Mouse (Mus musculus): ENCODE measurements at regions not wholly inside any gene's neighbourhood (a gene's known extent, or its start where the extent isn't known, plus 50 kb on each side); places are given as distances from the start of the nearest gene placed in this dataset.
"Not testable (repeated sequence)": the region's sequence is repeated elsewhere in the genome, so short reads cannot be mapped to it uniquely, and the experiment has no call there.

DNA sequence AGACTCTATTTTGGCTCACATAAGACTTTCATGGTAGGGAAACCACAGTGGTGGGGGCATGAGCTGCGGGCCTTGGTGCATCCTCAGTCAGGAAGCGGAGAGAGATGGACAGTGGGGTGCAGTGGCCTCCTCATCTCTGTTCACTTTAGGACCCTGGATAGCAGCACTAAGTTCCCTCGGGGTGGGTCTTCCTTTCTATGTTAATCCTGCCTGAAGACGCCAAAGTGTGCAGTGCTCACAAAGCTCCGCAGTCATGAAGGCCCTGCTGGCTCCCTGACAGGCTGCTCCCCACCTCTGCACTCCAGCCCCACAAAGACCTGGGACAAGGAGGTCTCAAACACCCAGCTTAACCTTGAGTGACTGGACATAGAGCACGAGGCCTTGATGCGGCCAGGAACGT is 56.8 kb downstream of the Sox1 start:
- DNase-seq: no peak

DNA sequence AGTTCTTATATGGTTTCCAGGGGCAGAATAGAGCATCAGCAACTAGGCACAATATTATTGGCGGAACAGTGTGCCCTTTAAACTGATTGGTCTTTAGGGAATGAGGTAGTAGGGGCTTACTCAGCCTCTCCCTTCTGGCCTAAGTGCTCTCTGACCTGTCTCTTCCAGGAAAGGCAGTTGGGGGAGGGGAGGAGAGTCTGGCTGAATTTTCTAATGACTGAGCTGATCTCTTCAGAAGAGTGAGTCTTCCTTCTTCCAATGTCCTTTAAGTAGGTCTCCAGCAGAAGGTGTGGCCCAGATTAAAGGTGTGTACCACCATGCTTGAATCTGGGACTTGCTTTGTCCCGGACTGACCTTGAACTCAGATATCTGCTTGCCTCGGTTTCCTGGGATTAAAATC is 60.3 kb downstream of the Sox1 start:
- DNase-seq: not testable (repeated sequence)

DNA sequence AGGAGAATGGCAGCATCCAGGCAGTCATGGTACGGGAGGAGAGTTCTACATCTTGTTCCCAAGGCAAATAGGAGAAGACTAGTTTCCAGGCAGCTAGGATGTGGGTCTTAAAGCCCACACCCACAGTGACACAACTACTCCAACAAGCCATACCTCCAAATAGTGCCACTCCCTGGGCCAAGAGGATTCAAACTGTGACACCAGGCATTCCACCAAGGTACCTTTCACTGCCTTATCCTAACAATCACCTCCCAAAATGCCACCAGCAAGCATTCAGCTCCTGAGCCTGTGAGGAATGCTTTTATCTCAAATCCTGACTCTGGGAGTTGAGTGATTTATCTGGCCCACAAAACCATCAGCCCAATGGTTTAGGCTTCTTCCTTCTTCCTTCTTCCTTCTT is 61.2 kb downstream of the Sox1 start:
- no peak for DNase-seq

DNA sequence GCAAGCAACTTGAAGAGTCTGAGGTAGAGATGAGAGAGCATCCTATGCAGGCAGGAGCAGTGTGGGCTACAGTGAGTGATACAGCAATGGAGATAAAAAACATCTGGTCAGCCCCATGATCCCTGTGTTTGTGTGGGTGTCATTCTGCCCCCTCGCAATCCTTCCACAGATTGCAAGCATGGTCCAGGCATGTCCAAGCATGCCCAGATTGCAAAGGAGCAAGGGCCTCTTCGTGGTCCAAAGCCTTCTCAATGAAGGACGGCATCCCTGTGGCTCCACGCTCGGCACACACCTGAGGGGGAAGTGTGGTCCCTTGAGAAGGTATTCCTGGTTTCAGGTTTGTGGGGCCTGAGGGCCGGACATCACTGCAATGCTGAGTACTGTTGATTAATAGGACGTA is 61.9 kb downstream of the Sox1 start:
- DNase-seq: no peak

DNA sequence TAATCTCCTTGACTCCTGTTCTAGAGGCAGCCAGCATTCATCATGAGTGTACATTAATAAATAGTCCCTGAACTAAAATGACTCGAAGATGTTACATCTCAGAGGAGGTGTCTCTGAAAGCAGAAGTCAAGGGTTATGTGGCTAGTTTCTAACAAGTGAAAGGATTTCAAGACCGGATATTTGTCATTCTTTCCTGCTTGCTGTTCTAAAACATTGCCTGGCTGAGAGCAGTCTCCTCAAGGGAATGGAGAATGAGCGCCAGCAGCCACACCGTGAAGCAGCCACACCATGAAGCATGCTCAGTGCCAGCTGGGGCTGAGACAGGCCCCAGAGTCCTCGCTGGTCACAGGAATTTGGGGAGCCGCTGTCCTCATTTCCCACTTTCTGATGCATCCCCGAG is 71.8 kb downstream of the Sox1 start:
- DNase-seq: no peak

DNA sequence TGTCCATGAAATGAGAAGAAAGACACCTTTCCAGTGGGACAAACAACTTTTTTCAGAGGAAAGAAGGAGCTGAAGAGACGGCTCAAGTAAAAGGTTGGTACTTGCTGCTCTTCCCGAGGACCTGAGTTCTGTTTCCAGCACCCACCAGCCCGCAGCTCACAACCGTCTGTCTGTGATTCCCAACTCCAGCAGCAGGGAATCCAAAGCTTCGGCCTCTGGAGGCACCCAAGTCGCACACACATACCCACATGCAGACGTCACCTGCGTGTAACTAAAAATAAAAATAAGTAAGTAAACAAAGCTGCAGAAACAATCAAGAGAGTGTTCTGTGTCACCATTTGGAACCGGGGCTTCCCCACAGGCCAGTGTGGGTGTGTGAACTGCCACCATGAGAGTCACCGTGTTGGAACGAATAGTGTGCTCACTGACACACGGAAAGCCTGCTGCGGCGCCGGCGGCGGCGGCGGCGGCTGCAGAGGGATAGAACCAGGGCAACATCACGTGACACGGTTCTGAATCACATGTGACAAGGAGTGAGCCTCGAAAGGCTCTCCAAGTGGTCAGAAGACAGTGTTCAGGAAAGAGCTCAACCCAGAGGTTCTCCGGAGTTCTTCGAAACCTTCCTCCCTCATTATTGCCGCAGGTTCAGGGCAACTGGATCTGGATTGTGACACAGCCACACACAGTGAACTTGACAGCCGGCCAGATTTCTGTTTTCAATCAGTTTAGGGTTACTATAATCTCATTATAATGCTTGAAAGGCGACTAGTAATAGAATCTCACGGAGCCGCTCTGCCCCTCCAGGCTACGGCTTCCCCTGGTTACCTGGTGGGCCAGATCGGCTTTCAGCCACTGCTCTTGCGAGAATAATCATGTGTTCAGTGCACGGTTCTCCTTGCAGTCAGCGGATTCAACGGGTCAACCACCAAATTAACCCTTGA is 72.6 kb downstream of the Sox1 start:
- no peak for DNase-seq

DNA sequence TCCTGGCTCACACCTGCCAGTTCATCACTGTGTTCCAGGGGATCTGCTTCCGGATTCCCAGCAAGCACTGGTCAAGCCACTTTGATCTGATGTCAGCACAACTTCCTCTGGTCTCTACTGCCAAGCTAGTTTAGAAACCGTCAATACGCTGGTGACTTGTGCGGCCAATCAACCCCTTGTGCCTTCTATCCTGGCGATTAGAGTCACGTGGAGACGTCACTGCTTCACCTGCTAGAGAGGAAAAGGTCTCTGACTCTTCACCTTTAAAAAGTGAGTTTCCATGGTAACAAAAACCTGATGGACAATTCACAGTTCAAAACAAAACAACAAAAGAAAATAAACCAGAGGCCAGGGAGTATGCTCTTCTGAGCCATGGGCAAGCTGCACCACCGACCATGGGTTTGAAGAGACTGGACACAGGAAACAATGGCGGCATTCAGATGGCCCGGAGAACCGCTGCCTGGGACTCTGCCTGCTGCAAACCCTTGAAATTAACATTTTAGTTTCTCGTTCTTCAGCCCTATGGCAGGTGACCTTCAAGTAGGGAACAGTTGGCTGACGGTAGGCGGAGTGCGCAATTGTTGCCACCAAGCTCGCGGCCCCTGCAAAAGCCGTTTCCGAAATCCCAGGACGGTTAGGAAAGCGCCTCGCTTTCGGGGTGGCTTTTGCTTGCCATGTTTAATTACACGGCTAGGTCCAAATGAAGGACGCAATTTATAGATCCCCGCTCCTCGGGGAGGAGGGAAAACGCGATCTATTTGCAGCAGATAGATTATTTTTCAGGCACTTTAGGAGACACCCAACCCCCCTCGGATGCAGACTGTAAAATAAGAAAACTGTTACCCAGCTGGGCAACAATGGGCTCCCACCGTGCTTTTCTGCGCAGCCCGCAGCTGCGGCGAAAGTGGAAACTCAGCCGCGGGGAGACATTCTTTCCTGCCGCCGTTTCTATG is 82.6 kb downstream of the Sox1 start:
- peak; percentile 9 for DNase-seq

DNA sequence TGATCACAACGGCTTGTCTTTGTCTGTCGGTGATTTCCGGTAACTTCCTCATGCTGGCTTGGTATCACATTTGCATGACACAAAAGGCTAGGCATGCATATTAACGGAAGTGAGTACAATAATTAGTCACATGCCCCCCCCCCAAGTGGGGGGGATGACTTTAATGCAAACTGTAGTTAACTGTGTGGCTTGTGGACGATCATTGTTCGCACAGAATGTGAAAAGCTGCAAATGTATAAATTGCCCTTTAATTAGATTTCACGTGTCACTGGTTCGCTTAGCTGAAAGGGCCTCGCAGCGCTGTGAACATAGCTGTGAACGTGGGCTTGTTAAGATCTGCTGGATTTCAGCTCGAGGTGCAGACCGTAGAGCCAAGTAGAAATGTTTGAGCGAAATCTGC is 86.8 kb downstream of the Sox1 start:
- no peak for DNase-seq

DNA sequence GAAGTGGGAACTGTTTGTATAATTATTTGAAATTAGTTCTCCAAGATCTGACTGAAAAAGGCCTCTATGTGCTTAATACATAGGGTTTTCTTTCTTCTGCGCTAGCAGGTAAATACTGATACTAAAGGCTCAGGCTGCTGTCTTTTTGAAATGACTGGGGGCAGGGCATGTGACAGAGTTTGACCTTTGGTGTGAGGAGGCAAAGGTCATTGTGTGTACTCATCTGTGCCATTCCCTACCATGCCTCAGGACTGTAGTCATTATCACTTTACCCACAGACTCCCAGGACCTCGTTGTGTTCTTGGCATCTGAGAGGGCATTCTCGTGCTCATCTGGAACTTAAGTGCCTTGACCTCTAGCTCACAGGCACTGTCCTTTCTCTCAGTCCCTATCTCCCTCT is 88.5 kb downstream of the Sox1 start:
- no peak for DNase-seq

DNA sequence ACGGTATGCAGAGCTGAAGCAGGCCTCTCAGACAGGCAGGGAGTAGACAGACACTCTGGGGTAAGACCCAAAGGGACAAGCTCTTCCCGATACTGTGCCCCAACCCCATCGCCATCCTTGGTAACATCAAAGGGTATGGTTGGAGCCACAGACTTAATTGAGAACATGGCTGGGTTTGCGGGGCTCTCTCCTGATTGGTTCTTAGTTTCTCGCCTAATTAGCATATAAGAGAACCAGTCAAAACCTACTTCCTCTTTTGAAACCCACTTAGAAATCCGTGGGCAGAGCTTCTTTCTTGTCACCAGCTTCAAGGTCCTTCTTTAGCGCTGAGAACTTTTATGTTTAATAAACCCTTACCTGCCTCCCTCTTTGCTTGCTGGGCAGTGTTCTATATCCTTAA is 87.5 kb upstream of the Spaca7 start:
- no peak for DNase-seq

DNA sequence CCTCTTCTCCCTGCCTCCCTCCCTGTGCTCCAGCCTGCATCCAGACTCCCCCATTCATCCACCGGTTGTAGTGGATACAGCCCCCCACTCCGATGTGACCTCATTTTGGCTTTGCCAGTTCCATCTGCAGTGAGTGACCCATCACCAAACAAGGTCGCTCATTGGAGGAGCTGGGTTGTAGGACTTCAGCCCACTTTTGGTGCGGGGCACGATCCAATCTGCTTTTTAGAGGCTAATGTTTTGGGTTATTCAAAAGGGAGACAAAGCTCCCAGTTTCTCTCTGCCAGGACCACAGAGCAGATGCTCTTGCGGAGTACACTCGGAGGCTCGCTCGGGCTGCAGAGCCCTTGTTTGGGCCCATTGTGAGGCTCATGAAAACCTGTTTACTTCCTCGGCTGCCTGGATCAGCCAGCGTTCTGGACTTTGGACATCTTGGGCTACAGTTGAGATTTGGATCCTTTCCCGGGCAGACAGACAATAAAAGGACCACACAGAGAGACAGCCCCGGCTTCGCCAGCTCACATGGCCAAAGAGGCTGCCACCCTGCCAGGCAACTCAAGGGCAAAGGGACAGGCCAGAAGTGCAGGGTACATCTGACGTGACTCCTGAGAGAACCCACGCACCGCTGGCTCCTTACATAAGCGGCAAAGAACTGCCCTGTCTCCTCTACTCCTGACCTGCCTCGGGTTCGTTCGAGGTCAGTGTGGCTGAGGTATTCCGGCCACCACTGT is 86.3 kb upstream of the Spaca7 start:
- DNase-seq: peak; percentile 38

DNA sequence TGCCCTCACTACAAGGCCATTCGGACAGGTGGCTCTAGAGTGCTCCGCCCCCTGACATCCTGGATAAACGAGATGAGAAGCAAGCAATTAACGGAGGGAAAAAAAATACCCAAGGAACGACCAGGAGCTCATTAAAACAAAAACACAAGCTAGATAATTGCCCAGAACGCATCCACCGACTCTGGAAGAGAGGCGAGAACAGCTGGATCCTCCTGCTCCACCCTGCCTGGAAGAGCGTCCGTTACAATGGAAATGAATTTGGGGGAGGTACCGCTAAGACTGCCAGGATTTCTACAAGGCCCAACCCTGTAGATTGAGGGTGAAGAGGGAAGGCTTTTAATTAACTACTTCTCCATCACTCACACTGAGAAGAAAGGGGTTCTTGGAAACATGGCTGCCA is 85.6 kb upstream of the Spaca7 start:
- DNase-seq: no peak

DNA sequence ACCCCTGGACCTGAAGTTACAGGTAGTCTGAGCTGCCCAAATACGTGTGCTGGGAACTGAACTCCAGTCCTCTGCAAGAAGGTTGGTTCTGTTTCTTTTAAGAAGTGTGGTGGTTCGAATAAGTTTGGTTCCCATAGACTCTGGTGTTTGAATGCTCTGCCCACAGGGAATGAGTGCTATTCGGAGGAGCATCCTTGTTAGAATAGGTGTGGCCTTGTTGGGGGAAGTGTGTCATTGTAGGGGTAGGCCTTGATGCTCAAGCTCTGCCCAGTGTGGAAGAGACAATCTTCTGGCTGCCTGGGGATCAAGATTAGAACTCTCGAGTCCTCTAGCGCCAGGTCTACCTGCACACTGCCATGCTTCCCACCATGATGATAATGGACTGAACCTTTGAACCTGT is 83.6 kb upstream of the Spaca7 start:
- DNase-seq: no peak

DNA sequence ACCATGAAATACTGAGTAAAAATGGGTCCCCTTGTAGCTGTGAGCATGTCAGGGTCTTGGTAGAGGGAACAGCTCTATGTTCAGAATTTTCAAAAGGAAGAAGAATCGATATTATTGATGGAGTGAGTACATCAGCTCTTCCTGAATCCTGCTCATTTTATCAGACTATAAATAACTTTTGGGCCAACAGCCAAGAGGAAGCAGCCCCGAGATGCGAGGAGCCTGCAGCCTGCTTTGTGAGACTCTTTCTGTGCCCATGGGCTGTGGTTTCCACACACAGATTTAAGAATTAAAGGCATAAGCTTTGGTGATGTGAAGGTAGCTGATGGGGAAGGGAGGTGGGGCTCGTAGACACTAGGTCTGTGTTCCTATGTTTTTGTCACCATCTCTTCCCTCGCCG is 81.4 kb upstream of the Spaca7 start:
- no peak for DNase-seq

DNA sequence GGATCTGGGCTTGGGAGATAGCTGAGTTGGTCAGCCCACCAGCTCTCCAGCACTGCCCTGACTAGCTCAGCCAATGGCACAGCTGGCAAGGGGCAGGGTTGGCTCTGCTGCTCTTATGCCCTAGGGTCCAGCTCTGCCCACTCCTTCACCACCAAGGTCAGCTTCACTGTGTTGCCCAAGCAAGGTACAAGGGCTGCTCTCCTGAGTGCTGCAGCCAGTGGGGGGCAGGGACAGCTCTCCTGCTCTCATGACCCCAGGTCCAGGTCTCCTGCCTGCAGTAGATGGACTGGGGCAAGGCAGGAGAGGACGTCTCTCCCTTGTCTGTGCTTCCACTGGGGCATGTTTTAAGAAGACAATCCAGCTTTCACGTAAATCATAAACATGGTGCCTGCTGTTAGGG is 80.4 kb upstream of the Spaca7 start:
- DNase-seq: no peak

DNA sequence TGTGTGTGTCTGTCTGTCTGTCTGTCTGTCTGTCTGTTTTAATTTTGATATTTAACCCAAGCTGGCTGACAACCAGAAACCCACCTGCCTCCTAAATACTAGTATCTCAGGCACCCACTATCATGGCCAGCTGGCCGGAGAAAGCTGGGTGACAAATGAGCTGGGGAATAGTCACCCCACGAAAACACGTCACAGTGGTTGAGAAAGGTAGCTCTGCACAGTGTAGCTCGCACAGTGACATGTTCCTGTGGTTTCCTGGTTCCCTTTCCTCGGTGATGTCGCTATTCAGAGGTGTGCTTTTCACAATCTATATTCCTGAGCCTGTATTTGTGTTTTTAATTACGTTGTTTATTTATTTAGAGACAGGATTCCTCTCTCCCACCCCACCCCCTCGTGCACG is 78.3 kb upstream of the Spaca7 start:
- DNase-seq: no peak

DNA sequence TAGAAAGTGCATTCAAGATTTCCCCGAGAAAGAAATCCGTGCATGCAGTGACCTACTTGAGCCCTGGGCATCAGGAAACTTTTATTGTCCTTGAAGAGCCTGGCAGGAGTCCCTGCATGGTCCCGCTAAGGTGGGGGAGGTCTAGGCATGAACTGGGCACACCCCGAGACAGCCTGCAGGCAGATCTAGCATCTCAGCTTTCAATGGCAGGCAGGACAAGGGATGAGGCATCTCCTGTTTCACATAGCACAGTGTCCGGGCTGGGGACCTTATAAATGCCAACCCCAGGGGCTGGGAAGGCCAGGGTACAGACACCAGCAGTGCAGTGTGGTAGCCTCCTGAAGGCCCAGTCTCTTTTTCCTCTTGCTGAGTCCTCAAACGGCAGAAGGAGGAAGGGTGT is 75.4 kb upstream of the Spaca7 start:
- no peak for DNase-seq

DNA sequence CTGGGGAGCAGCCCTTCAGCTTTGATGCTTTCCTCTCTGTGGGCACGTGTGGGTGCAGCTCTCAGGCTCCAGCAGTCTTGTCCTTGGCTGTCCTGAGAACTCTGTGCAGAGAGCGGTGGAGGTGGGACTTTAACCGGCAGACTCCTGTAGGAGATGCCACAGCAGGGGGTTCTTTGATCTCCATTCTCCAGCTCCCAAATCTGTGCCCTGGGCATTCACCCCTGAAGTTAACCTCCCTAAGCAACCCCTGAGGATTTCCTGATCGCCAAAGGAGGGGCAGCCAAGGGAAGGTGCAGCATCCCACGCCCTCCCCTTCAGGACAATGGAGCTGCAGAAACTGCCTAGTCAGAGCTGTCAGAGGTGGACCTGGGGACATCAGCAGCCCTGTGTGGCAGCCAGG is 73.2 kb upstream of the Spaca7 start:
- DNase-seq: no peak

DNA sequence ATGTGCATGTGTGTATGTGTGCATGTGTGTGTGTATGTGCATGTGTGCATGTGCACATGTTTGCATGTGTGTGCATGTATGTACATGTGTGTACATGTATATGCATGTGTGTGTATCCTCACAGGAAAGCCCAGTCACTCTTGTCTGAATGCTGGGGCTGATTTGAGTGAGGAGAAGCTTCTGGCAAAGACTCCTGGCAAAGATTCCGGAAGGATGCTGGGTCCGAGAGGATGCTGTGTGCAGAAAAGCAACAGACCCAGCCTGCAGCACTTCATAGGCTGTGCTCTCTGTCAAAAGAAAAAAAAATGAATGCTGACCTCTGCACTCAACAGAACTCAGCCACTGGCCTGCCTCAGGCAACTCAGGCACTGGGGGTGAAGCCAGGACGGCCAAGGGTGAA is 72.5 kb upstream of the Spaca7 start:
- DNase-seq: no peak

DNA sequence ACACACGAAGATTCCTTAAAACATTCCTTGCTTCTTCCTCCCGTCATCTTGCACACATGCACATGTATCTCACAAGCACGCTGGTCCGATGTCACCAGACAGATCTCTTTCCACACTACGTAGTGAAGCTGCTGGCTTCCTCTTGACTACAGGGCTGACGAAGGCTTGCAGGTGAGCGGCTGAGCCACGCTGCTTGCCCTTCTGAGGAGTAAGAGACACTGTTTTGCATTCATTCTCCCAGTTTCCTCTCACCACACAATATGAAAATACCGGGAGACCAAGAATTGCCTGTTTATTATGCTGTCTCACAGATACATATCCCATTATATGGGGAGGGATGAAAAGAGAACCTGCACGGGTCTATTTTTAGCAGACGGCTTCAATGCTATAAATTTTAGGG is 71.0 kb upstream of the Spaca7 start:
- DNase-seq: no peak

DNA sequence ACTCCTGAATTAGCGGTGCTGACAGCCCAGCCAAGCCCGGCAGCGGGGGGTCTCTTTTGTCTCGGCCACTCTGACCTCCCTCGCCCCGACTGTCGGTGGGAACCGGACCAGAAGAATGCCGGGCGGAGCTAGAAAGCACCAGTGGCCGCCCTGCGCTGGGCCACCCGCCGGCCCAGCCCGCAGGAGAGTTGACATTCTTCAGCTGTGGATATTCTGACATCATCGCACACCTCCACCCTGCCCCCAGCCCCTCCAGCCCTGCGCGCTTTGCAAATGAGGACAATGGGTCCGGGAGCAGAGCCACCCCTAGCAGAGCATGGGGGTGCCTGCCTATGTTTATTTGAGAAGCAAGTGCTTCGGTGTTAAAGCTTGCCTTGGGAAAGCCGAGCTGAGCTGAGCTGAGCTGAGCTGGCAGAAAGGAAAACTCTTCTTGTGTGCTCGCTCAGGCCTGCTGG is 70.5 kb upstream of the Spaca7 start:
- peak; percentile 14 for DNase-seq

DNA sequence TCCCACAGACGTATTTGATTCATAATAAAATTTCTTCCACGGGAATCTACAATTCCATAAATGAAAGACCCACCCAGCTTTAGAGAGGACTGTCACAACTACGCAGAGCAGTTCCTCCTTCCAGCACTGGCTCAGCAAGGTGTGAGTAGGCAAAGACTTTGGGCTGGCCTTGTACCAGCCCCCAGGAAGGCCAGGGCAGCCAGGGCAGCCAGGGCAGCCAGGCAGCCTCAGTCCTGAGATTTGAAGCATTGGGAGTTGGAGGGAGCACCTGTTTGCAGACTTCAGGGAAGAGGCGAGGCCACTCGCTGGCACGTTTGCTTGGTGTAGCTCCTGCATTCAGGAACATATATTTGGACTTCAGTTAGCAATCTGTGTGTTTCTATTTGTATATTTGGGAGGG is 70.0 kb upstream of the Spaca7 start:
- no peak for DNase-seq

DNA sequence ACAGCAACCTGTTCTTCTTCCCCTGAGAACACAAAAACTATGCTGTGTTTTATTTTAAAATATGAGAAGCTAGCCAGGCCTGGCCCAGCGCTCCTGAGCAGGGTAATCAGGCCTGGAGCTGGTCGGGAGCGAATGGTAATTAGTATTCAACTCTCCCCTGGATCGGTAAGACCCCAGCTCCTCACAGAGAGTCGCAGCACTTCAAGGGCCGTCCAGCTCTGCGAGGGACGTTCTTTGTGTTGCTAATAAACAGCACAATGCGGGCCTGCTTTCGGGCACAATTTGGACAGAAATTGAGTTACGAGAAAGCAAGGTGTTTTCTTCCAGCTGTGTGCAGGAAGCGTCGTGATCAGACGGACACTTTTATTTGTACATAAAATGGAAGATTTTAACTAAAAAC is 69.5 kb upstream of the Spaca7 start:
- DNase-seq: no peak
